Mouse (Mus musculus) mouse trophoblast stem cell (cell line): Measurements from ENCODE around the gene Slc38a4.

Experiments
- in situ Hi-C, 2 experiments: fragments of 300-500 bp; cut with MseI, MboI; formaldehyde crosslinking; loops; 2 replicates in 1 of 2; 3 replicates in 1 of 2; pipeline ENCODE4 v1.15.1; 2025

Gene Slc38a4

DNA sequence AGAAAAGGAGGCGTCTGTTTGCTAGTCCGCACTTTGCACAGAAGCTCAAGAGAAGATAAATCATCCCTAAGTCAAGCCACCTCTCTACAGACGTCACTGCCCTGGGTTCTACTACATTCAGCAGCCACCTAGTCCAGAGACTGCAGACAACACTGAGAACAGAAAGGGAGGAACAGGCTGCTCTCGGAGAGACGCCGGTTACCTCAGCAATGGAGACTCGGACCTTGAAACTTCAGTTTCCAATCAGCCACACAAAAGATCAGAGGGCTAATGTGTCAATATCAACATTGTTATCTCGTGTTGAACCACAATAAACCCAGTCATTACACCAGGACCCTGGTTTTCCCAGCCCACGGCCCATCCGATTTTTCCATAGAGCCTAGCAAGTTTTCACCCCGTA lies 36.4 kb downstream of the Slc38a4 start:
- in situ Hi-C loops = no loop called here

DNA sequence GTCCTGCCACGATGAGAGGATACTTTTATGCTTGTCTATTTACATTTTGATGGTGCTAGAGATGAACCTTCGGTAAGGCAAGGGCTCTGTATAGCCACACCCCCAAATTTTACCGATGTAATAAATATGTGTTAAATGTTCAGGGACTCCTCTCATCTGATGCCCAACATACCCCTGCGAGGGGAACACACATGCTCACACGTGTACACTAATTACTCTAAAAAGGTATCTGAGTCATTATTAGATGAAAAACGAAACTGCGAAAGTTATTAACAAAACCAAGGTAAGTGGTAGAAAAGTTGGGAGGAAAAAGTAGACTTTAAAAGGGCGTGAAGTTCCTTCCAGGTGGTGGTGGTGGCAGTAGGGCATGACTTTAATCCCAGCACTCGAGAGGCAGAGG lies 38.6 kb downstream of the Slc38a4 start:
- in situ Hi-C loops = no loop called here

DNA sequence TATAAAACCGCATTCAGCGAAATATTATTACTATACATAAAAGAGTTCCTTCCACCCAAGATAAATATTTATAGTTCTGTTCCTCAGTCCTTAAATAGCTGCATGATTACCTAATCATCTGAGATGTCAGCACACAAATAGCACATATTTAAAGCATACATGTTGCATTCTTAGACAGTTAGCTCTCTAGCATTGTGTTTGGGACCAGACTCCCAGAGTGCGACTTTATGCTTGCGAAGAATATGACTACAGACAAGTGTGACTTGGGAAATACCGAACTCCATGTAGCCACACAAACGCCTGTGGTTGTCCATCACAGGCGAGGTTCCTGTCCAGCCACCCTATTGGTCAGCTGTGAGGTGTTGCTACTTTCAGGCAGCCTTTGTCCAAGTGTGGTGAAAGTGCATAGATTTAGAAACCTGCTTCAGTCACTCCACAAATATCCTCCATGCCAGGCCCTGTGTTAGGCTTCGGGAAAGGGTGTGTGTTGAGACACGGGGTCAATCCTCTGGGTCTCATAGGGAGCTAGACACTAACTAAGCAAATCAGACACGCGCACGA lies 40.6 kb downstream of the Slc38a4 start:
- in situ Hi-C loops = no loop called here

DNA sequence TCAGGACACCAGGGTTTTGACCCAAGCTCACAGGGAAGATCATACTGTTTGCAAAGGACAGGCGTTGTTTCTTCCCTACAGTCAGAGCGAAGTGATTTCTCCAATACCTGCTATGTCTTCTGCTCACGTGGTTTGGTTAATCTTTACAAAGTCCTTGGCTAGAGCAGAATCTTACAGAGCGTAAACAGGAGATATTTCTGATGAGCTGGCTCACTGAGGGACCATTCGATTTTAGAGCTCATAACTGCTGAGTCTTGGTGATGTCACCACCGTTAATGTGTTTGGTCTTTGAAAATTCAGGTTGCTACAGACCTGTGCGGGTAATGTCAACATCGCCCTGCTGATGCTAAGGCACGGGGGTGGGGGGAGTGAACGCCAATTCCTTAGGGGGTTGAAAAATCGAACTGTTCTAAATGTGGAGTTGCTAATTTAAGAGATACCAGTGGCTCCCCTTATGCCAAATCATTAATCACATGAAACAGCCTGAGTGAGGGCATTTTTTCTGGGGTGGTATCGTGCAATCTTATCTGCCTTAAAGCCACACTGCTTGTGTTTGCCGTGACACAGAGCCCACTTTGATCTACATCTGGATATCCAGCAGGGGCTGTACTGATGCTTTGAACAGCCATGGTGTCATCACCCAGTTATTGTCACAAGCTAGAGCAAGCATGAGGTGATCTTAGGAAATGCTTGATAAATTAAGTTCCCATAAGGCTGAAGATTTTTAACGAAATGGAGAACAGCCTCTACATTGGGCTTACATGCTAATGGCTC lies 44.0 kb downstream of the Slc38a4 start:
- in situ Hi-C loops = no loop called here

DNA sequence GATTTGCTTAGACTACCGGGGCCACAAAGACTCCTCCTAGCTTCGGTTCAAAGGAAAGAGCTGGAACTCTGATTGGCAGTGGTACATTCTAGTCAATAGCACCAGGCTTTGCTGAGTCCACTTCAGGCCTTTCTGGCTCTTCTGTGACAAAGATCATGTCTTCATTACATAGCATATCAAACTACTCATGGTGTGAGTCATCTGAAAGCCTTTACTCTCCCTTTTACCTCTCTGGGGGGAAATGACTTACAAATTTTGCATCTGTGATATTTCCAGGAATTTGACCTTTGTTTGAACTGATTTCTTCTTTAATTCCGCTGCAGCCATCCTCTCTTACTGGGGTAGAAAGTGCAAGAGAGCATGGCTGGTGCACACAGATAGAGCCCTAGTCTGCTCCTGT lies 46.5 kb downstream of the Slc38a4 start:
- in situ Hi-C loops = no loop called here

DNA sequence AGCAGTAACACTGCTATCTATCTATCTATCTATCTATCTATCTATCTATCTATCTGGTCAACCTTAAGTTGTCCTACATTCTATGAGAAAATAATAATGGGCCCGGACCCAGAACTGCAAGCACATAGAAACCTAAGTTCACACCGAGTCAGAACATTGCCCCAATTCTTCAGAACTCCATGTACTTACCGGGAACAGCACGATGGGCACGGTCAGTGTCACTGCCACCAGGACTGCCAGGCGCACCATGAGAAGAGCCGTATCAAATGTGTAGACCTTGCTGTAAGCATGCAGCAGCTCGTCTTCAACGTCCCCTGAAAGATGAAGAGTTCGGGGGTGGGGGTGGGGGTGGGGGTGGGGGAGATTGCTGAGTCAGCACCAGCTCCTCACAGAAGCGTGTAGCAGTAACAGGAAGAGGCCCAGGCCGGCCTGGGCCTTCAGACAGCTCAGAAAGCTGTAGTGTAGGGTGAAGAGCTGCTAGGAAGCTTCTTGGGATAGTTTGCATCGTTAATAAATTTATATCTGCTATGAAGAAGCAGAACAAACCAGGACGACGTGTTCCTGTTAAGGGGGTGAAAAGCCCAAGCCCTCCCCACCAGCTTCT lies 50.0 kb downstream of the Slc38a4 start:
- in situ Hi-C loops = no loop called here

DNA sequence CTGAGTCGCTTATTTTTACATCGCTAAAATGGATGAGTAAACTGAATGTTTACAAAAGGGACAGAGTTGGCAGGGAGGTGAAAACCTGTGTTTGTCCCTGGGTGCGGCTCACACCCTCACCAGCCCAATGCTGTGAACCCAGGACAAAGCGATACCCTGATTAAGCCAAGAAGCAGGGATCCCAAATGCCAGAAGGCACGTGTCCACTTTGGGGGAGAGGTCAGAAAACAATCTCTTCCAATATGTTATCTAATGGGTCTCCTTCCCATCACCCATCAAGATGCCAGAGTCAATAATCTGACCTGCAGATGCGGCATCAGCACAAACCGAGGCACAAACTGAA lies 51.3 kb downstream of the Slc38a4 start:
- in situ Hi-C loops = no loop called here

DNA sequence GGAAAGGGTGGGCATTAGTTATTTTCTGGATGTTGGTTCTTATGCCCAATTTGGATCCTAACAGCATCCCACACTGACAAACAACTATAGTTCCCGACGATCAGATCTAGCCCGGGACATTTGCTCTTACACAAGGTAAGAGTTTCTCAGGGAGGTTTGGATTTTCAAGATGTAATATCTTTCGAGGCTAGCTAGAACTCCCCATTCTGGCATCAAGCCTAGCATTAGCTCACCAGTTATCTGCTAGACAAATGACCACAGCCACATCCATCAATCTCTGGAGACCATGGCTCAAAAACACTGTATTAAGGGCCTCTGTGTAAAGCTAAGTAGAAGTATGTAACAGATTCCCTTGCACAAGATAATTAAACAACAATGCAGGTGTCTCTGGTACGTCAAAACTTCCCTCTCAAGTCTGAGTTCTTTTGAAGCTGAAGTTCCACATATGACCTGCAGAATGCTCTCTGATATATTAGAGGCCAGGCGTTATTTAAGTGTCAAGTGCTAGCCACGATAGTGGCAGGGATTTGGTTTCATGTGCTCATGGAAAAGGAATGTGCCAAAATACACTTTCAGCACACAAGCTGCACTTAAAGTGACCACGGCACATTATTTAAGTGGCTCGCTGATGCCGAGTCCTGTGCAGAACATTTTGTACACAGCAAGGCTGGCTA lies 51.8 kb downstream of the Slc38a4 start:
- in situ Hi-C loops = no loop called here

DNA sequence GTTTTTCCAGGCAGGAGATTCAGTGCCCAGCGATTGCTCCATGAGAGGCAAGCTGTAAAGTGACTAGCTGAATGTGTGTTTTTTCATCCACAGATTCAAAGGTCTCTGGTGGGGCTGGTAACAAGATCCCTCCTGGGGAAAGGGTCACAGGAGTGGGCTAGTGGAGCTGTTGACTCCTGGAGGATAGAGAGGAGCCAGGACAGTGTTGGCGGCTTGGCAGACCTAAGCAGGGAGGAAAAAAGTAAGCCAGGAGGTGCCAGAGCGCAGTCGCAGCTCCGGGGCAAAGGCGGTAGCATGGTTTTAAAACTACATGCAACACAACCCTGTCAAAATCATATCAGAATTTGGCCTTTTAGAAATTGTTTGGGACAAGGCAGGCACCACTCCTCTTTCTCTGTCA lies 52.6 kb downstream of the Slc38a4 start:
- in situ Hi-C loops = no loop called here

DNA sequence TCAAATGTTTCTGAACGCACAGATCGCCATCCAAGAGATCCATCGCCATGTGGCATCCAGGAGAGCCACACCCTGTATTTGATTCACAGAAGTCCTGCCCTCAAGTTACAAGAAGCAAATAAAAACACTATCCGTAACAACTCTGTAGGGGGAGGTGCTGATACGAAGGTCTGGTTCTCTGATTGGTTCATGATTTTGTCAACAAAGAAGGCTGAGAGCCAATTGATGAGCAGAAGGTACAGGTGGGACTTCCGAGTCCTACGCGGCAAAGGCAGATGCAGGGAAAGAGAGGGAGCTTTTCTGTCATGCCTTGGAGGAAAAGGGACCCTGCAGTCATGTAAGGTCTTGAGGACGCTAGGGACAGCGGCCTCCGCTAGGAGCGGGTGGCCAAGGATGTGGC lies 53.0 kb downstream of the Slc38a4 start:
- in situ Hi-C loops = no loop called here

DNA sequence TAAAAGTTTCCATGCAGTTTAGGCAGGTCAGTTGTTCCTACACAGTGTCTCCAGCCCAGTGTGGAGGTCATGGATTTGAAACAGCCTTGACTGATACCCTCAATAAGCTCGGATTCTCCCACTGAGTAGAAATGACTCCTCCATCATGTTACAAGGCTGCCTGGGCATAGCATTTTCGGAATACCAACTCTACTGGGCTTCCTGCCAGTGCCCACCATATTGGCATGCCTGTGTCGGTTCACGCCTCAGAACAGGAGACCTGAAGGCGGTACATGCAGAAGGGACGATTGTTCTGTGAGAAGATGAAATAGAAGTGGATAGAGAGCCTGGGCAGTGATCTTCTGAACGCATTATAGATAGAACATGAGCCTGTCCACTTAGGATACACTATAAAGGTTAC lies 53.9 kb downstream of the Slc38a4 start:
- in situ Hi-C loops = no loop called here

DNA sequence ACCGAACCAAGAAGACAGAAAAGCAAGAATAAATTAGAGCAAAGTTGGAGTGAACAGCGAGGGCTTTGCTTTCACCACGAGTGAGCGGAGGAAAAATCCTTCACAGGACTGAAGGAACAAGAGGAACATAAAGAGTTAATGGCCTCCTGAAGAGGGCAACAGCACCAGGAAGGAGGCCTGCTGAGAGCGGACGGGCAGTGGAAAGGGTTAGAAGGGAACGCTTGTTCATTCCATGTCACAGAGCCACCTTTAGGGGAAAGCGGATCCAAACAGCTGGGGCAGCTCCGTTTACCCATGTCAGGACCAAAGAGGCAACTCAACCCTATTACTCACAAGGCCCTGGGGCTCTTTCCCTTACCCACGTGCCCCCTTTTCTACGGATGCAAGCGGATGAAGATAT lies 54.3 kb downstream of the Slc38a4 start:
- in situ Hi-C loops = no loop called here

DNA sequence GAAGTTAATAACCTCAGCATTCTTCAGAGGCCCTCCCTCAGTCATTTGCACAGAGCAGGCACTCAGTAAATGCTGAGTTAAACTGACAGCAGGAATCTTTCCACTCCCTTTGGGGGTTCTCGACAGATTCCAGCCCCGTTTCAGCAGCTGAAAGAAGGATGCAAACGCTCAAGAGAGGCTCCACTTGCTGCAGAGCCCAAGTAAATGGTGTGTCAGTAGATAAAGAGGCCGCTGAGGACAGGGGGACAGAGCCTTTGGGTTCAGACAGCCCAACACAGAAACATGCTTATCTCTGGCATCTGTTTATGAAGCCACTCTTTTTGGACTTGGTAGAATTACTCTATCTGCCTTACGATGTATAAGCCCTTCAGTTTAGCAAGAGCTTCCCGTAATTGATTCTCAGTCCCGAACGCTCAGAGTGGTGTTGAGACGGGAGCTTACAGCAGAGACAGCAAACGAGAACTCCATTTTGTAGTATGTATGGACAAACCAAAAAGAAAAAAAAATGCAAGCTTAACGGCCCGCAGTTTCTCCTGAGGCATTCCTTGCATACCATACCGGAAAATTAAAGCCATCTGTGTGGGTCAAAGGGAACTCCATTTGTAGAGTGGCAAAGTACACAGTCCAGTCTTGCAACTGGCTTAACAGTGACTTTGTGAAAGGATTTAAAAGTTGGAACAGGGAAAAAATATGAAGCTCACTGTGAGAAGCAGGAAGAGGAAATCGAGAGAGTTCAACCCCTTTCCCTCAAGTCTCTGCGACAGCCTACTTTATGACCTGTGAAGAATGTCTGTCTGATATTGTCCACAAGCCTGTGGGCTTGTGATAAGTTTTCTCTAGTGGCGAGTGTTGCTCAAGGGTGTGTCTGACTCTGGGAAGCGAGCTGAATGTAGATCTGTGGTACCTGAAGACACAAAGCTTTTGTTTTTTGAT lies 55.2 kb downstream of the Slc38a4 start:
- in situ Hi-C loops = no loop called here

DNA sequence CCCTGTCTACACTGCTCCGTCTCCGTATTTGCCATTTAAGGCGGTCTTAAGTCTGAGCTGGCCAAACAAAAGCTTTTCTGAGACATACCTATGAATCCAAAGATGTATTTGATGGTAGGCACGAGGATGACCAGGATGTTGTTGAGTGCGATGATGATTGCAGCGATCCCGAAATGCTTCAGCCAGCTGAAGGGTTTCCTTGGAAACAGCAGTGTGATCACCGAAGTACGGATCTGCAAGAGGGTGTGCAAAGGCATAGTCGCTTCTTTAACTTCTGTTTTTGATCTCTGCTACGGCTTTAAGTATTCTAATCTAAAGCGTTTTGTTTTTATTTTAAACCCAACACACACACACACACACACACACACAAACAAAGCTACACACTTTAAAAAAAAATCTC lies 56.4 kb downstream of the Slc38a4 start:
- in situ Hi-C loops = no loop called here

DNA sequence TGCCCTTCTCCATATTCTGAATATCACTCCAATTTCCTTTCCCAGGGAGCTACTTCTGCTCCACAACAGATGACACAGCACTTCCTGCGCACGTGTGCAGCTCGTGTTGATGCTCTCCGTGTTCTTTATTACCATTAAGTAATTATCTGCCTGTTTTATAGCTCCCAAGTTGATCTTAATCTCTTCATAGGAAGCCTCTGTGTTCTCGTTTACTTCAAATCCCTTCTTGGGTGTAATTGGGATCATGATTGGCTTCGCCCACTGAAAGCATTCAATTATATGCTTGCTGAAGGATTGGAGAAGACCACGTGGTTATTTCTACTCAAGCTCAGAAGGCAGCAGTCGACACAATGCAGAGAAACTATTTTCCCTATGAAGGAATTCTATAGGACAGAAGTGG lies 70.1 kb downstream of the Slc38a4 start:
- in situ Hi-C loops = no loop called here

DNA sequence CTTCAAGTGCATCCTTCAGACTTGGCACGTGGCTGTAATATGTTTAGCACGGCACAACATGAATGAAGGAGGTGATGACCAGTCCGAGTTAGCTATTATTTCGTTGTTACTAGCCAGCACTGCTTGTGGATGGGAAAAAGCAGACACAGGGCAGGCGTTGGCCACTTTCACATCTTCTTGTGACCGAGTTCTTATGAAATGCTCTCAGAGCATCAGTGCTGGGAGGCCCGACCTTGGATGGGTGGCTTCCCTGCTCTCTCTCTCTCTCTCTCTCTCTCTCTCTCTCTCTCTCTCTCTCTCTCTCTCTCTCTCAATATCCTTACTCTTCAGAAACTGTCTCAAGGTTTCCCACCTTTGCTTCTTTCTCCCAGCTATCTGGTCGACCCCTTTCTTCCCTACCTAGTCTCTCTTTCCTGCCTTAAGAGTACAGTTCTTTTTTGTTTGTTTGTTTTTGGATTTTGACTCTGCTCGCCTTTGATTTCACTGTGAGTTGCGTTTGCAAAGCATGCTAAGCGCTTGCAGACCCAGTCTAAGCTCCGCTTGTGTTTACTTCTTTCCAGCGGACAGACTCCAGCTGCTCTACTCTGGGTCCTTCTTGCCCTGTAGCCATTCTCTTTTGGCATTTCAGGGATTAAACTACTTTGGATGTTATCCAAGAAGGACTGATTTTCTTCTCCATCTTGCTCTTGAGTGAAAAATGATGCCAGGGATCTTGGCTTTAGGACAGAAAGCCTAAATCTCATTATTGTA lies 72.0 kb downstream of the Slc38a4 start:
- in situ Hi-C loops = no loop called here

DNA sequence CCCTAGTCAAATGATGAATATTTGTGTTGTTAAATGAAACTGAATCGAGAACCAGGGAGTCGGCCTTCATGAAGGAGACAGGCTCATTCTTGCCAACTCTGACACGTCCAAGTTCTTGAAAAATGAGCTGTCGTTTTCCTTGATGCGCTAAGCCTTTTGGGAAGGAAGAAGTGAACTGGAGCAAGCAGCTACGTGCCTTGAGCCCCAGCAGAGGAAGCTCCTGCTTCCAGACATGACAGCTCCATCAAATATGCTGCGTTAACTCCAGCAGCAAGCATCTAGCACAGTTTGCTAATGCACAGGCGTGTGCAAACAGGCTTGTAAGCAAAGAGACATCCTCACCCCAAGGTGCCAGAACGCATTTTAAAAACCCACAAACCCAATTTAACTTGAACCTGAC lies 80.6 kb downstream of the Slc38a4 start:
- in situ Hi-C loops = no loop called here

DNA sequence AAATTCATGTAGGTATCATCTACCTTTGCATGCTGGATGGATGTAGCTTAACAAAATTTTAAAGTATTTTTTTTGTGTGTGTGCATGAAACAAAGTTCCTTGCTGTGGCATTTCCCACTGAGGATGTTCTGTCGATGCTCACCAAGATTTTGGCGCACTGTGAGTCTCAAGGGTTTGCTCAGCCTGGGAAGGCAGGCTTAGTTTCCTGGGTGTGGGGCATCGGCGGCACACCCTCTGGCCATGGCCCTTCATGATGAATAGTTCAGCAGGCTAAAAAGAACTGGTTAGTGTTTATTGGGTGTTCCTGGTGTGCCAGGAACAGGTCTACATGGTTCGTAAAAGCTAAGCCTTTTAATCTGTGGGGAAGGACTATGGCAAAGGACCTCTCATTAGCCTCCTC lies 81.6 kb downstream of the Slc38a4 start:
- in situ Hi-C loops = loop anchor here in 1 of 2 experiments (5.0 kb wide), 1 partner anchor 163 kb away; no protein-coding TSS in a partner anchor

DNA sequence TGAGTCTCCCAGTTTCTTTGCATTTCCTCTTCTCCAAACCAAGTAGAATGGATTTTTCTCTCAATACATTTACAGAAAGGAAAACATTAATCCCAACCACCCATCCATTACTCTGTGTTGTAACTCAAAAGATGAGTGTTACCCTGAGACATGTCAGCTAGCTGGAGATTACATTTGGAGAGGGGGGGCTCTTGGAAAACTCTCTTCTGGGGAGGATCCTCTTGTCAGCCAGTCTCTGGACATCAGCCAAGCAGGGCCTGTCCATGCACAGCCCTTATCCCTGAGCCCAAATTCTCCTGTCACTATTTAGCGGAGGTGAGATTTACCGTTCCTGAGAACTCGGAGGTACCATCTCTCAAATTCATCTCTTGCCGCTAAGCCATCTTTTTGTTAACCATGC lies 82.4 kb downstream of the Slc38a4 start:
- in situ Hi-C loops = loop anchor here in 1 of 2 experiments (5.0 kb wide), 1 partner anchor 164 kb away; no protein-coding TSS in a partner anchor

DNA sequence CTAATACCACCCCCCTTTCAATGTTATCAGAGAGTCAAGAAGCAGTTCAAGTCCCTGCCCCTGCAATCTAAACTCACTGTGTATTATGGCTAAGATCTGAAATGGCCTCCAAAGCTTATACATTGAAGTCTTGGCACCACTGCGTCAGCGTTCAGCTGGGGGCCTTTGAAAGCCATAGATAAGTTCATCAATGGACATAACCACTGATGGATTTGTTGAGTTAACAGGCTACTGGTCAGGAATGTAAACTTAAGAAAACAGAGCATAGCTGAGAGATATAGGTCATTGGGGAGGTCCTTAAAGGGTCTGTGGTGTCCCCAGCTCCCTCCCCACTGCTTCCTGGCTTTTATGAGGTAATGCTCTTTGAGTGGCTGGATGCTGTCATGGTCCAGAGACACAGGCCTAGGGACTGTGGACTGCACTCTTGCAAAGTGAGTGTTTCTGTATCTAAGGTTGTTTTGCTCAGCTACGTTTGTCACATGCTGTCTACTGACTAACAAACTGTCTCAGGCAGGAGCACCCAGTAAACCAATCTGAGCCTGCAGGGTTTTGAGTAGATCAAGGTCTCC lies 83.0 kb downstream of the Slc38a4 start:
- in situ Hi-C loops = loop anchor here in 1 of 2 experiments (5.0 kb wide), 1 partner anchor 165 kb away; no protein-coding TSS in a partner anchor
